Mouse (Mus musculus) cerebellum, postnatal 36 days (tissue): Measurements from ENCODE around the gene Epn1.

ENCODE experiments used
- DNase-seq, 2 experiments: peaks; one replicate each; pipeline ENCODE4 v3.0.0; 2021 to 2022; ENCODE audit warnings: mixed read lengths in 2 of 2

The Epn1 gene

GRCm38 (mm10) chr7:5080010-5080751 lies at the start of gene Epn1:
TSS of gene Epn1 (plus strand) at chr7:5080235.
- peak; percentile 97 to 98 for DNase-seq

GRCm38 (mm10) chr7:5030554-5031275 lies 49.3 kb upstream of the Epn1 start:
- no peak for DNase-seq

GRCm38 (mm10) chr7:5031496-5031895 lies 48.5 kb upstream of the Epn1 start:
- DNase-seq: no peak

- DNase-seq: no peak
Observed at GRCm38 (mm10) chr7:5033818-5034217, 46.2 kb upstream of the Epn1 start, which contains the start of gene 4632433K11Rik. TSS of gene 4632433K11Rik (plus strand) at chr7:5034118.

- no peak for DNase-seq
Observed at GRCm38 (mm10) chr7:5035628-5036027, 44.4 kb upstream of the Epn1 start.

- DNase-seq: no peak
Observed at GRCm38 (mm10) chr7:5036136-5036535, 43.9 kb upstream of the Epn1 start.

GRCm38 (mm10) chr7:5037026-5037425 lies 43.0 kb upstream of the Epn1 start:
- DNase-seq: no peak

- DNase-seq: no peak
Observed at GRCm38 (mm10) chr7:5037467-5037866, 42.6 kb upstream of the Epn1 start.

GRCm38 (mm10) chr7:5038109-5038732 lies 41.8 kb upstream of the Epn1 start, which contains the start of gene Zfp784:
TSS of gene Zfp784 (minus strand) at chr7:5038446.
- peak; percentile 92 to 93 for DNase-seq

- no peak for DNase-seq
Observed at GRCm38 (mm10) chr7:5038940-5039339, 41.1 kb upstream of the Epn1 start.

- no peak for DNase-seq
Observed at GRCm38 (mm10) chr7:5044981-5045380, 35.1 kb upstream of the Epn1 start.

- no peak for DNase-seq
Observed at GRCm38 (mm10) chr7:5046112-5046511, 33.9 kb upstream of the Epn1 start.

GRCm38 (mm10) chr7:5047313-5047712 lies 32.7 kb upstream of the Epn1 start:
- DNase-seq: no peak

GRCm38 (mm10) chr7:5051193-5052192 lies 28.5 kb upstream of the Epn1 start, which contains the start of gene Zfp580:
TSS of gene Zfp580 (plus strand) at chr7:5051538.
- peak; percentile 87 to 88 for DNase-seq

GRCm38 (mm10) chr7:5052438-5052837 lies 27.6 kb upstream of the Epn1 start:
- no peak for DNase-seq

- no peak for DNase-seq
Observed at GRCm38 (mm10) chr7:5052931-5053343, 27.1 kb upstream of the Epn1 start.

GRCm38 (mm10) chr7:5053456-5054179 lies 26.4 kb upstream of the Epn1 start:
- peak; percentile 48 to 51 for DNase-seq

- DNase-seq: peak; percentile 52 to 62
Observed at GRCm38 (mm10) chr7:5056651-5057263, 23.3 kb upstream of the Epn1 start.

GRCm38 (mm10) chr7:5057381-5057780 lies 22.7 kb upstream of the Epn1 start:
- no peak for DNase-seq

GRCm38 (mm10) chr7:5057804-5058203 lies 22.2 kb upstream of the Epn1 start:
- no peak for DNase-seq

- no peak for DNase-seq
Observed at GRCm38 (mm10) chr7:5058631-5059030, 21.4 kb upstream of the Epn1 start.
